Mouse (Mus musculus) brain, embryonic 14.5 days (tissue): ENCODE results near the gene Itpr3.

Experiments used
- CTCF ChIP-seq: fragments of 200-500 bp; IDR thresholded peaks from 2 replicates; pipeline ENCODE4 v1.5.1; 2012; ENCODE audit warnings: inconsistent platforms, mild to moderate bottlenecking, moderate library complexity, borderline replicate concordance; ENCODE audit not compliant: insufficient read depth, insufficient read length; ENCODE audit errors: extremely low read depth
- POLR2A ChIP-seq: fragments of 200-500 bp; IDR thresholded peaks from 2 replicates; pipeline ENCODE4 v1.6.1; 2012; ENCODE audit warnings: mild to moderate bottlenecking, inconsistent platforms, borderline replicate concordance; ENCODE audit not compliant: poor library complexity, insufficient read depth, insufficient read length, severe bottlenecking; ENCODE audit errors: extremely low read depth

DNA sequence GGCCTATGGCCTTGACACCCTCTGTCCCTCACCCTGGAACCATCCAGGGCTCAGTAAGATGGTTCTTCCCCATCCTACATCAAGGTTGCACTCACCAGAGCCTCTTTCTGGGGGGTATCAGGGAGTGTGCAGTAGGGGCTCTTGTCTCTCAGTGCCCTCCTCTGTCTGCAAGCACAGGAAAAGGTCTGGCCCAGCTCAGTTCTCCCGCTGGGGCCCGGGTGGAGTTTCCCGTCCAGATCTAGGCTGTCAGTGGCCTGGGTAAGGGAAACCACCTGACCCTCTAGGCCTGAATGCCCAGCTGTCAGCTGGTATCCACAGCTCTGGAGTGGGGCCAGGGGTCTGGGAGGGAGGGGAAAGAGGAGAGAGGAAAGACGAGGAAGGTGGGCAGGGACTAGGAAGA lies 110.4 kb downstream of the Itpr3 start, which contains the start of gene Ip6k3:
- TF ChIP-seq CTCF (no peak), POLR2A (no peak)
